Mouse (Mus musculus) cerebellum, adult 9-10 months (tissue): Measurements from ENCODE around the gene Mllt6.
"Not testable (repeated sequence)": the region's sequence is repeated elsewhere in the genome, so short reads cannot be mapped to it uniquely, and the experiment has no call there.

Experiments used
- DNase-seq: peaks from one replicate; pipeline ENCODE4 v3.0.0; 2022

The Mllt6 gene

DNA sequence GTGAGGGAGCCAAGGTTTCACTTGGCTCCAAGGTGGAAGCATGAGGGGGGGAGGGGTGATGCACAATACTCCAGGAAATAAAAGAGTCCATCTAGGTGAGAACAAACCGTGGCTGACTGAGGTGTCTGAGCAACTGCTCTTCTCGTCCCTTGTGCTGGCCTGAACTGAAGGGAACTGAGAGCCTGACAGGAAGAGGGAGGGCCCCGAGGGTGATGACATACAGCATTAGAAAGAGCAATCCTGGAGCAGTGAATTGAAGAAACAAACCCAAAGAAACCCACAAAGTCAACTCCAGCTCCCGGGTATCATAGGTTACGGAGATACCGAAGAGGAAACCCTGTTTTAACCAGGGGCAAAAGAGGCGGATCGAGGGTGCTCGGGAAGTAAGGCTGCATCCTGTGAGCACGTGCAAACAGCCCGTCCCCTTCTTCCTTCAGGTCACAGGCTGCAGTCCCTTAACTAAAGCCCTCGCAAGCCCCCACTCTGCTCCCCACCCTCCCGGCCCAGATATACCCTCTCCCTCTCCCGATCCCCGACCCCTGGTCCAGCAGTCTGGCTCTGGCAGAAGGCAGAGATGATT is 55.2 kb downstream of the Mllt6 start:
- DNase-seq, result no peak

DNA sequence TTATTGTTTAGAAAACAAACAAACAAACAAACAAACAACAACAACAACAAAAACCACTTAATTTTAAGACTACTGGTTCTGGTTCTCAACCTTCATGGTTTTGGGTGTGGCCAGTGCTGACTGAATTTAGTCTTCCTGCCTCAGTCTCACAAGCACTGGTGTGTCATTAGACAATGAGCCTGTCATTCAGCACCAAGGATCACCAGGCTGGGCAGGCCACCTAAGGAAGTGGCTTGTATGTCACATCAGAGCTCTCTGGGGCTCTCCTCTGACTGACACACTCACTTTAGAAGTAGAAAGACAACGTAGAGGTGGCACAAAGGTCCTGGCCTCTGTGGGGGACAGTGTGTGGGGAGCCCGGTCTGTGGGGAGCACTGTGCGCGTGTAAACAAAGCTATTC is 55.8 kb downstream of the Mllt6 start:
- DNase-seq, result no peak

DNA sequence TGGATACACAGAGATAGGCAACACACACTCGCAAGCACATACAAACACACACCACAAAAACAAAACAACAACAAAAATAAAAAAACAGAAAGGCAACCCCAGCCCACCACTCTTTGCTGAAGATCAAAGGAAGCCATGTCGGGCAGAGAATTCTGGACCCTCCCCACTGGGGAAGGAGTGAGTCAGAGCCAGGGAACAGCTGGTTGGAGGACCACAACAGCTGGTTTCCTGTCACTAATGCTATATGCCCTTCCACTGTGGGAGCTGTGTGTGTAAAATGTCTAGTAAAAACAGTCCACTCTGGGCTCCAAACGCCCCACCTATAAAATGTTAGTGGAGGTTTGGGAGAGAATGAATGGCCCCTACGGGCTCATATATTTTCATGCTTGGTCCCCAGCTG is 58.1 kb downstream of the Mllt6 start:
- DNase-seq, result no peak

DNA sequence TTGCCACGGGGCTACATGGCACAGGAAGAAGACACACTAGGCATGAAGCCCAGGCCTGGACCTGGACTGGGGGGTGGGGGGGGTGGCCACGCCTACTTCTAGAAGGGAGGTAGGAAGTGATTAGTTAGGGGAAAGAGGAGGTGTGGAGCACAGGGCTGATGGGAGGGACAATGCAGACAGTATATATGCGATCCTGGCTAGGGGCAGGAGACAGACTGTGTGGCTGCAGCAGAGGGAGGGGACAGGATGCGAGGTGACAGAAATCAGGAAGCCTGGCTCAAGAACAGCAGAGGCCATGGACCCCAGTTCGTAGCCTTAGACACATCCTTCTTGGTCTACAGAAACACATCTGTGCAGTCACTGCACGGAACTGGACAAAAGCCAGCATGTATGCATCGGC is 60.5 kb downstream of the Mllt6 start:
- DNase-seq, result no peak

DNA sequence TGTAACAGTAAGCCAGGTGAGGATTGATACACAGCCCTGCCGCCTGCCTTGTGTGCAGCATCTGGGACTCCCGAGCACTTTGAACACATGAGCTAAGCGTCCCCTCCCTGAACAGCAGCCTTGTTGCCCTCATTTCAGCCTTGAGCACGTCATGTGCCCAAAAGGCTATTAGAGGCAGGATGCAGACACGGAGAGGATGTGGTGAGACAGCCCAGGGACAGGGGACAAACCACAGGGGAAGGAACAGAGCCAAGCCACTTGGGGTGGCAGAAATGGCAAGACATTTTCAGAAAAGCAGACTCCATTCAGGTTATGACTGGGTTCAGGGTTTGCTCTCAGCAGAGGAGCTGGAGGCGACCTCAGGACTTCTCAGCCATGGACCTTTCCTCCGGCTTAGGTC is 65.1 kb downstream of the Mllt6 start:
- DNase-seq, result no peak

DNA sequence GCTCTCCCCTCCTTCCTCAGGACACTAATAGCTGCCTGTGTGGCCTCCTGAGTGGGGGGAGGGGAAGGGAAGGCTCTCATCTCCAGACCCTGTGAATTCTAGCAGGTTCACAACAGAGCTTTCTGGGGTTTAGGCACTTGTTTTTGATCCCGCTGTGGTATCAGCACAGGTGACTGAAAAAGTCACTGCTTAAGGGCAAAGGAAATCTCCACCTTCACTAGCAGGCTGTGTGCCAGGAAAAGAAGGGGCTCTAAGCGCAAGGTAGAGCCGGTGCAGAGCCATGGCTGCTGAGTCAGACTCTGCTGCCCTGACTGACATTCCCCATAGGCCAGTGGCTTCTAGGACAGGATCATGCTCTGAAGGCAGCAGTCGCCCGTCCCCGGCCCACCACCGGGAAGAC is 65.5 kb downstream of the Mllt6 start:
- no peak for DNase-seq

DNA sequence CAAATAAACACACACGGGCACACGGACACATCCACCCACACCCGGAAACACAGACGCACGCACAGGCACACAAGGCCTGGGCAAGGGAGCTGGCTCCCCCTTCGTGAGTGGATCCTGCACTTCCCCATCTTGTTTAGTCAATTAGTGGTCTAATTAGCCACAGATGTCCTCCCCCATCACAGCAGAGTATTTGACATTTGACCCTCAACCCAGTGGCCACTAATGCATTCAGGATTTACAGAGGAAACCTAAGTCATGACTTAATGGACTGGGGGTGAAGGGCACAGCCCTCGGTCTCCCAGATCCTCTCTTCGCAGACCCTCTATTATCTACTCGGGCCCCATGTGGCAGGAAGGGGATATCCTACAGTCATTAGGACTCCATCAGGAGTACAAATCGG is 70.5 kb downstream of the Mllt6 start:
- no peak for DNase-seq

DNA sequence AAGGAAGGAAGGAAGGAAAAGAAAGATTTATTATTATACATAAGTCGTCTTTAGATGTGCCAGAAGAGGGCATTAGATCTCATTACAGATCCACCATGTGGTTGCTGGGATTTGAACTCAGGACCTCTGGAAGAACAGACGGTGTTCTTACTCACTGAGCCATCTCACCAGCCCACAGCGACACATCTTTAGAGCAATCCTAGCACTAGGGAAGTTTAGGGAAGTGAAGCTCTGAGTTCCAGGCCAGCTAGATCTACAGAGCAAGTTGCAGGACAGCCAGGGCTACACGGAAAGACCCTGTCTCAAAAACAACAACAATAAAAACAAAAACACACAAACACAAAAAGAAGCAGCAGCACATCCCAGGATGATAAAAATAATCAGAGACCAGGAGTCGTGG is 71.6 kb downstream of the Mllt6 start:
- not testable (repeated sequence) for DNase-seq
